Mouse (Mus musculus) limb, embryonic 11.5 days (tissue): ENCODE measurements around the gene Sox12. TPM values are rescaled to one million over a fixed set of nuclear protein-coding genes. Genes with fewer than 3 reads are reported as not detected.

Experiments used
- ATAC-seq: fragments of 200-750 bp; cut with Nextera tagmentation; 2 replicates; pipeline ENCODE4 v1.8.0; 2017; ENCODE audit warnings: low read depth; ENCODE audit not compliant: insufficient number of reproducible peaks, low FRiP score, low TSS enrichment
- DNase-seq: peaks from one replicate; pipeline ENCODE4 v3.0.0-alpha.2; 2015; ENCODE audit warnings: low spot score
- H3K27ac ChIP-seq: fragments of 300-500 bp; sonication (generic); replicated peaks from 2 replicates; pipeline ENCODE4 v1.5.1; 2014; ENCODE audit warnings: low read depth, mild to moderate bottlenecking, low read length
- H3K27me3 ChIP-seq: fragments of 300-500 bp; sonication (generic); 2 replicates; pipeline ENCODE4 v1.6.1; 2014; ENCODE audit warnings: mild to moderate bottlenecking, low read length, mixed read lengths; ENCODE audit not compliant: control insufficient read depth, insufficient read depth
- H3K36me3 ChIP-seq: fragments of 300-500 bp; sonication (generic); 2 replicates; pipeline ENCODE4 v1.6.1; 2014; ENCODE audit warnings: mild to moderate bottlenecking, low read length, moderate library complexity, mixed read lengths; ENCODE audit not compliant: control insufficient read depth, insufficient read depth
- H3K4me1 ChIP-seq: fragments of 300-500 bp; sonication (generic); 2 replicates; pipeline ENCODE4 v1.6.1; 2014; ENCODE audit warnings: low read length, mixed read lengths; ENCODE audit not compliant: control insufficient read depth, insufficient read depth
- H3K4me2 ChIP-seq: fragments of 300-500 bp; sonication (generic); 2 replicates; pipeline ENCODE4 v1.6.1; 2014; ENCODE audit warnings: low read depth, mild to moderate bottlenecking, moderate library complexity; ENCODE audit not compliant: severe bottlenecking
- H3K4me3 ChIP-seq: fragments of 300-500 bp; sonication (generic); 2 replicates; pipeline ENCODE4 v1.5.1; 2014; ENCODE audit warnings: low read depth, low read length
- H3K9ac ChIP-seq: fragments of 300-500 bp; sonication (generic); 2 replicates; pipeline ENCODE4 v1.6.1; 2014; ENCODE audit warnings: mild to moderate bottlenecking, low read length
- H3K9me3 ChIP-seq: fragments of 300-500 bp; sonication (generic); 2 replicates; pipeline ENCODE4 v1.6.1; 2016; ENCODE audit warnings: low read length; ENCODE audit not compliant: control insufficient read depth
- WGBS: fragments of 180-500 bp; shearing (Covaris S2); extraction: QIAGEN DNeasy Blood & Tissue Kit; methylation state at CpG from one replicate; pipeline ENCODE4 v1.1.7; 2014; 5-methylcytosine and 5-hydroxymethylcytosine counted together
- polyA plus RNA-seq: library from polyadenylated mRNA; unstranded; fragments of >200 nt; fragmentation: Nextera tagmentation; extraction: Ambion mirVana; gene quantifications from 2 replicates; pipeline ENCODE4 v1.2.1, GENCODE M21; 2014

The Sox12 gene
- polyA plus RNA-seq, 1 experiment from 2014 or later = 21.1 TPM

- Histone ChIP-seq H3K4me1 (peaks cover 28% of the 10 kb centered on the region), H3K9me3 (peaks cover 4% of the 10 kb centered on the region; the same call in 1 of the 2 replicates), H3K27me3 (no peaks in the 10 kb centered on the region), H3K9ac (peak overlapping the region; percentile 77), H3K27ac (peak overlapping the region; percentile 98), H3K4me3 (peak overlapping the region; percentile 94), H3K4me2 (peak overlapping the region; percentile 92), H3K36me3 (no peaks in the 10 kb centered on the region)
- 4% methylated on average over 15 of the region's 15 CpGs for WGBS
- no peak for DNase-seq
- no peak for ATAC-seq
Measured at GRCm38 (mm10) chr2:152412526-152413157, 14.8 kb upstream of the Sox12 start.

GRCm38 (mm10) chr2:152411471-152411870 lies 13.6 kb upstream of the Sox12 start:
- DNase-seq (peak; percentile 70), ATAC-seq (no peak)
- peak overlapping the region; percentile 94 for H3K4me3 ChIP-seq
- H3K9me3 ChIP-seq = peaks cover 4% of the 10 kb centered on the region; the same call in 1 of the 2 replicates
- H3K4me2 ChIP-seq = peak overlapping the region; percentile 92
- peak overlapping the region; percentile 98 for H3K27ac ChIP-seq
- H3K27me3 ChIP-seq = no peaks in the 10 kb centered on the region
- no peaks in the 10 kb centered on the region for H3K36me3 ChIP-seq
- H3K4me1 ChIP-seq = peaks cover 30% of the 10 kb centered on the region
- peak overlapping the region; percentile 56 for H3K9ac ChIP-seq
- under 1% methylated on average over 7 of the region's 7 CpGs for WGBS

- peak; percentile 83 for ATAC-seq
- Histone ChIP-seq H3K4me2 (peak overlapping the region; percentile 92), H3K27me3 (no peaks in the 10 kb centered on the region), H3K36me3 (no peaks in the 10 kb centered on the region), H3K4me3 (peak overlapping the region; percentile 94), H3K27ac (peak overlapping the region; percentile 98), H3K9ac (peak overlapping the region; percentile 56), H3K4me1 (peaks cover 32% of the 10 kb centered on the region), H3K9me3 (no peaks in the 10 kb centered on the region)
- 1% methylated on average over 15 of the region's 15 CpGs for WGBS
- peak; percentile 94 for DNase-seq
Measured at GRCm38 (mm10) chr2:152410971-152411371, 13.1 kb upstream of the Sox12 start.

- no peak overlapping the region for H3K9ac ChIP-seq
- no peaks in the 10 kb centered on the region for H3K9me3 ChIP-seq
- H3K4me3 ChIP-seq = no peak overlapping the region
- no peak overlapping the region for H3K4me2 ChIP-seq
- DNase-seq (no peak), ATAC-seq (no peak)
- H3K36me3 ChIP-seq = no peaks in the 10 kb centered on the region
- peaks cover 30% of the 10 kb centered on the region for H3K4me1 ChIP-seq
- 82% methylated on average over 6 of the region's 6 CpGs for WGBS
- no peaks in the 10 kb centered on the region for H3K27me3 ChIP-seq
- H3K27ac ChIP-seq = peak overlapping the region; percentile 98
Measured at GRCm38 (mm10) chr2:152409781-152410180, 11.9 kb upstream of the Sox12 start.

GRCm38 (mm10) chr2:152406126-152406525 lies 8.3 kb upstream of the Sox12 start:
- Histone ChIP-seq H3K4me3 (peak overlapping the region; percentile 28), H3K9ac (no peak overlapping the region; the same call in 1 of the 2 replicates), H3K27me3 (no peaks in the 10 kb centered on the region), H3K4me2 (peak overlapping the region; percentile 48), H3K36me3 (no peaks in the 10 kb centered on the region), H3K9me3 (no peaks in the 10 kb centered on the region), H3K27ac (peak overlapping the region; percentile 5; the same call in 1 of the 2 replicates), H3K4me1 (peaks cover 22% of the 10 kb centered on the region)
- ATAC-seq = peak; percentile 92
- under 1% methylated on average over 19 of the region's 19 CpGs for WGBS
- peak; percentile 96 for DNase-seq

GRCm38 (mm10) chr2:152399122-152399542 lies 1.3 kb upstream of the Sox12 start:
- H3K9ac ChIP-seq = peak overlapping the region; percentile 72
- peak overlapping the region; percentile 88 for H3K4me3 ChIP-seq
- peaks cover 15% of the 10 kb centered on the region for H3K4me1 ChIP-seq
- peak overlapping the region; percentile 99 for H3K27ac ChIP-seq
- H3K36me3 ChIP-seq = no peaks in the 10 kb centered on the region
- no peak for DNase-seq
- ATAC-seq = no peak; the same call in 1 of the 2 replicates
- no peaks in the 10 kb centered on the region for H3K27me3 ChIP-seq
- H3K4me2 ChIP-seq = peak overlapping the region; percentile 58
- WGBS = 2% methylated on average over 13 of the region's 13 CpGs
- H3K9me3 ChIP-seq = no peaks in the 10 kb centered on the region

GRCm38 (mm10) chr2:152398691-152399090 lies 828 bp upstream of the Sox12 start:
- H3K27me3 ChIP-seq = no peaks in the 10 kb centered on the region
- H3K4me1 ChIP-seq = peaks cover 19% of the 10 kb centered on the region
- ATAC-seq = peak; percentile 86
- under 1% methylated on average over 38 of the region's 38 CpGs for WGBS
- H3K36me3 ChIP-seq = no peaks in the 10 kb centered on the region
- H3K27ac ChIP-seq = peak overlapping the region; percentile 99
- no peaks in the 10 kb centered on the region for H3K9me3 ChIP-seq
- peak overlapping the region; percentile 88 for H3K4me3 ChIP-seq
- H3K9ac ChIP-seq = peak overlapping the region; percentile 31
- H3K4me2 ChIP-seq = peak overlapping the region; percentile 58
- DNase-seq = peak; percentile 95

GRCm38 (mm10) chr2:152397004-152397589 lies 766 bp downstream of the Sox12 start:
- Histone ChIP-seq H3K4me2 (peak overlapping the region; percentile 58), H3K4me1 (peaks cover 22% of the 10 kb centered on the region), H3K4me3 (peak overlapping the region; percentile 88), H3K9me3 (no peaks in the 10 kb centered on the region), H3K27ac (peak overlapping the region; percentile 99), H3K27me3 (no peaks in the 10 kb centered on the region), H3K9ac (peak overlapping the region; percentile 97), H3K36me3 (no peaks in the 10 kb centered on the region)
- ATAC-seq (no peak; the same call in 1 of the 2 replicates), DNase-seq (peak; percentile 84)
- WGBS = under 1% methylated on average over 75 of the region's 77 CpGs
